Mouse (Mus musculus): ENCODE measurements around the gene Cep55. TPM values are rescaled to one million over a fixed set of nuclear protein-coding genes. Genes with fewer than 3 reads are reported as not detected.
A peak's percentile ranks its signal among the peaks of the same experiment; 100 is the strongest.

The Cep55 gene
- polyA plus RNA-seq (2012; rRNA removed), result 8.4 and 10.4 TPM in 2 replicates

DNA sequence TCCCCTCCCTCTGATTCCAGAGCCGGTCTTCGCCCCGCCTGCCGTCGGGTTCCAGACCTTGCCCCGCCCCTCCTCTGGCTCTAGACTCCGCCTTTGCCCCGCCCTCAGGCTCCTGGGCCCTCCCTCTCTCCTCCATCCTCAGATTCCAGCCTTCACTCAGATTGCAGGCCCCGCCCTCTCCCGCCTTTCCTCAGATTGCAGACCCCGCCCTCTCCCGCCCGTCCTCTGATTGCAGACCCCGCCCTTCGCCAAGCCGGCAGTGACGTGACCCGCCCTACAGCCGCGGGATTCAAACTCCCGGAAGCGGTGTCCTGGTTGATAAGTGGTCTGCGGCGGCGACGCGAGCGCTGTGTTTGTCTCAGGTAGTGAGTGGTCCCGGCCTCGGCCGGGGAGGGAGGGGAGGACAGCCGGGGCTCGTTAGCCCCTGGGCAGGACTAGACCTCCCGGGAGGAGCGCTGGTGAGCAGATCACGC is at the start of gene Cep55:
TSS of gene Cep55 (plus strand) at position 292 of the 473 bp plus-strand sequence.
- Histone ChIP-seq H3K4me1 (replicated peaks; ENCODE audit: control insufficient read depth, insufficient read depth, low read length) (peaks cover 6% of the 10 kb centered on the region), H3K36me3 (ENCODE audit: control insufficient read depth, insufficient read depth, low read length) (no peaks in the 10 kb centered on the region; the same call in 1 of the 2 replicates), H3K27ac (ENCODE audit: control insufficient read depth, insufficient read depth, low read length) (no peak within 1 kb of the TSS; the same call in 1 of the 2 replicates), H3K27me3 (ENCODE audit: control insufficient read depth, insufficient read depth, low read length) (no peaks in the 10 kb centered on the region), H3K4me3 (ENCODE audit: control insufficient read depth, insufficient read depth, low read length) (peak within 1 kb of the TSS; percentile 82)
- peak; percentile 97 for DNase-seq
- no peak for TF ChIP-seq POLR2A (IDR thresholded peaks at IDR 0.05; ENCODE audit: control insufficient read depth, extremely low read depth, insufficient read depth, low read length, poor library complexity)
- TF ChIP-seq CTCF (IDR thresholded peaks at IDR 0.05; ENCODE audit: borderline replicate concordance, control insufficient read depth, extremely low read depth, insufficient read depth, low read length, poor library complexity), result no peak
- WGBS, result 1% methylated on average over 35 of the region's 36 CpGs

DNA sequence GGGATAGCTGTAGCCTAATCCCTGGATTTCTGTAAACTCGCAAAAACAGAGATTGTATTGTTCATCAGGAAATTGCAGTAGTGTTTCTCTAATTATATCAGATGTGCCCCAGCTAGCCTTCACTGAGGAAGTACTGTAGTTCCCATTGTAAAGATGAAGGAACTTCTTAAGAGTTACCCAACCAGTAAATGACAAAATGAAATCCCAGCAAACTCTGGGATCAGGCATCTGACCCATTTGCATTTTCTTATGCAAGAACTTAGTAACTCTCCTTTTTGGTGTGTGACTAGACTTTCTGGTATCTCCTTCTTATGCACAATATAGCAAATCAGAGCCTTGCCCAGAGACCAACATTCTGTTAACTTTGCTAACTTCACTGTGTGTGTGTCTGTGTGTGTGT is 43.4 kb upstream of the Cep55 start:
- no peaks in the 10 kb centered on the region for H3K36me3 ChIP-seq (ENCODE audit: control insufficient read depth, insufficient read depth, low read length)
- no peak for DNase-seq
- H3K27me3 ChIP-seq (ENCODE audit: control insufficient read depth, insufficient read depth, low read length), result no peaks in the 10 kb centered on the region
- no peak overlapping the region for H3K27ac ChIP-seq (ENCODE audit: control insufficient read depth, insufficient read depth, low read length)
- H3K4me3 ChIP-seq (ENCODE audit: control insufficient read depth, insufficient read depth, low read length), result no peak overlapping the region
- 60% methylated on average over 1 of the region's 1 CpGs for WGBS
- no peak for TF ChIP-seq CTCF (IDR thresholded peaks at IDR 0.05; ENCODE audit: borderline replicate concordance, control insufficient read depth, extremely low read depth, insufficient read depth, low read length, poor library complexity)
- no peak for TF ChIP-seq POLR2A (IDR thresholded peaks at IDR 0.05; ENCODE audit: control insufficient read depth, extremely low read depth, insufficient read depth, low read length, poor library complexity)
- H3K4me1 ChIP-seq (replicated peaks; ENCODE audit: control insufficient read depth, insufficient read depth, low read length), result peaks cover 3% of the 10 kb centered on the region; the same call in 1 of the 2 replicates

DNA sequence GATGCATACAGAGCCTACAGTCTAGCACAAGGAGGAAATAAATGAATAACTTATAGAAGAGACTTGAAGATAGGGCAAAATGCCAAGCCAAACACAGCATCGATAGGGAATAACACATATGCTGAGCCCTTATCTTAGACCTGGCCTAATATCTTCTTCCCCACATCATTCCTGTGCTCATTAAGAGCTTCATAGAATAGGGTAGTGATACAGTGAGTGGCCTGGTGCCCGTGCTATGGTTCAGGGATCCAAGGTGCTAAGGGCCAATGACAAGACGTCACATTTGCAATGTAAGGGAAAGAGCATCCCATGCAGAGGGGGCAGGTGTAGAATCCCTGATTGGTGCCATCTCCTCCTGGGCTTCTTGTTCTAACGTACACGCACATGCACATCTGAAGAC is 40.4 kb upstream of the Cep55 start:
- no peaks in the 10 kb centered on the region for H3K36me3 ChIP-seq (ENCODE audit: control insufficient read depth, insufficient read depth, low read length)
- TF ChIP-seq POLR2A (IDR thresholded peaks at IDR 0.05; ENCODE audit: control insufficient read depth, extremely low read depth, insufficient read depth, low read length, poor library complexity), result no peak
- TF ChIP-seq CTCF (IDR thresholded peaks at IDR 0.05; ENCODE audit: borderline replicate concordance, control insufficient read depth, extremely low read depth, insufficient read depth, low read length, poor library complexity), result no peak
- no peak overlapping the region for H3K4me3 ChIP-seq (ENCODE audit: control insufficient read depth, insufficient read depth, low read length)
- peaks cover 3% of the 10 kb centered on the region; the same call in 1 of the 2 replicates for H3K4me1 ChIP-seq (replicated peaks; ENCODE audit: control insufficient read depth, insufficient read depth, low read length)
- no peaks in the 10 kb centered on the region for H3K27me3 ChIP-seq (ENCODE audit: control insufficient read depth, insufficient read depth, low read length)
- 93% methylated on average over 5 of the region's 5 CpGs for WGBS
- H3K27ac ChIP-seq (ENCODE audit: control insufficient read depth, insufficient read depth, low read length), result no peak overlapping the region
- DNase-seq, result no peak

DNA sequence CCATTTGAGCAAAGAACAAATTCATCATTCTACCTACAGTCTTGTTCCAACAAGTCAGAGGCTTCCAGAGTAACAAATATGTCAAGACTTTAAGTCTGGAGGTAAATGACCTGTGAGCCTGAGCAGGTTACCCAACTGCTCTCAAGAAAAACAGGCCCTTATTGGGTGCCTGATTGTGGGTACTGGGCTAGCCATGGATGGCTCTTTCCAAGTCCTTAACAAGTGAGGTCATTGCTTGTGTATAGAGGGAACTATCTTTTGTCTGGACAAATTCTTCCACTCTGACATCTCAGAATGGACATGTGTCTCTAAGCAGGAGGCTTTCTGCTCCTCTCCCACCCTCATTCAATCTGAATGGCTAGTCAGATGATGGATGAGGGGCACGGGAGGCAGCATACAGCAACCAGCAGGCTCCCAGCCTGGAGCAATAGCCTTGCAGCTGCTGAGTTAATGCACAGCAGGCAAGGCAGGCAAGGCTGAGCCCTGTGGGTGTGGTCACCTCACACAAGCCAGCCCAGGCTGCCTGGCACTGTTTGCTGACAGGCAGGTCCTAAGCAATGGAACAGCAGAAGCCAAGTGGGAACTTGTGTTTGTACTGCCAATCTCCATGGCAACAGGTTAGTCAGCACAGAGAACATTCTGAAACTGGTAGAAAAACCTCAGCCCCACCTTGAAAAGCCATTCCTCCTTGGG is 39.5 kb upstream of the Cep55 start:
- Histone ChIP-seq H3K36me3 (ENCODE audit: control insufficient read depth, insufficient read depth, low read length) (no peaks in the 10 kb centered on the region), H3K27me3 (ENCODE audit: control insufficient read depth, insufficient read depth, low read length) (no peaks in the 10 kb centered on the region), H3K4me1 (replicated peaks; ENCODE audit: control insufficient read depth, insufficient read depth, low read length) (peaks cover 1% of the 10 kb centered on the region; the same call in 1 of the 2 replicates), H3K27ac (ENCODE audit: control insufficient read depth, insufficient read depth, low read length) (no peak overlapping the region), H3K4me3 (ENCODE audit: control insufficient read depth, insufficient read depth, low read length) (no peak overlapping the region)
- no peak for DNase-seq
- TF ChIP-seq CTCF (IDR thresholded peaks at IDR 0.05; ENCODE audit: borderline replicate concordance, control insufficient read depth, extremely low read depth, insufficient read depth, low read length, poor library complexity), result no peak
- TF ChIP-seq POLR2A (IDR thresholded peaks at IDR 0.05; ENCODE audit: control insufficient read depth, extremely low read depth, insufficient read depth, low read length, poor library complexity), result no peak
- 39% methylated on average over 1 of the region's 1 CpGs for WGBS

DNA sequence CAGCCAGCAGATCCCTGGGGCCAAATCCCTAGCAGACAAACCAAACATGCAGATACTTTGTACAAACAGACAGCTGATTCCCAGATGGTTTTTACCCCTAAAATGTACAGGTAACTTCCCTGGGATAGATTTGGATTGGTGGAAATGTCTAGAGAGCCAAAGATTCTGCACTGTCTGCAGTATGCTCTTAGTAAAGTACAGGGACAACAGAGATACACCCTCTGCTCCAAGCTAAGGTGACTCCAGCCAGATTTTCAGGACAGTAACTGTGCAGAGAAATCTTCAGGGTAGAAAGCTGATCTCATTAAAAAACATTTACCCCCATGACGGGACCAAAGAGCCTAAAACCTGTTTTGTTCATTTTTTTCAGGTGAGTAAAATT is 38.9 kb upstream of the Cep55 start:
- 92% methylated on average over 1 of the region's 1 CpGs for WGBS
- Histone ChIP-seq H3K4me1 (replicated peaks; ENCODE audit: control insufficient read depth, insufficient read depth, low read length) (no peaks in the 10 kb centered on the region), H3K27ac (ENCODE audit: control insufficient read depth, insufficient read depth, low read length) (no peak overlapping the region), H3K36me3 (ENCODE audit: control insufficient read depth, insufficient read depth, low read length) (no peaks in the 10 kb centered on the region), H3K27me3 (ENCODE audit: control insufficient read depth, insufficient read depth, low read length) (no peaks in the 10 kb centered on the region), H3K4me3 (ENCODE audit: control insufficient read depth, insufficient read depth, low read length) (no peak overlapping the region)
- DNase-seq, result no peak
- TF ChIP-seq POLR2A (IDR thresholded peaks at IDR 0.05; ENCODE audit: control insufficient read depth, extremely low read depth, insufficient read depth, low read length, poor library complexity) (no peak), CTCF (IDR thresholded peaks at IDR 0.05; ENCODE audit: borderline replicate concordance, control insufficient read depth, extremely low read depth, insufficient read depth, low read length, poor library complexity) (no peak)

DNA sequence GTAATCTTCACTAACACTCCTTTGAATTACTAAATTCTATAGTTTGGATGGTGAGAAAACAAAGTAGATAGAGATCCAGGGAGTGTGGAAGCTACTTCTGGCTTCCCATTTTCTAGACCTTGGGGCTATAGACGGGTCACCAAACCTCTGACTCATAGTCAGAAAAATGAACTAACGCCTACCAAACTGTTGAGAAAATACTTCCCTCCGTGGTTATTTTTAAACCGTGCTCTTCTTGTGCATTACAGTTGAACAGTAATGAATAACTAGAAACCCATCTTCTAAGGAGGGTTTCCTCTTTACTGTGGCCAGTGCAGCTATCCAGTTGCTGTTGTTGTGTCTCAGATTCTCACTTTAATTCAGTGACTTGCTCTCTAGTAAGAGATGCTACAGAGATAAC is 32.1 kb upstream of the Cep55 start:
- no peak for DNase-seq
- WGBS, result 33% methylated on average over 4 of the region's 4 CpGs
- H3K4me1 ChIP-seq (replicated peaks; ENCODE audit: control insufficient read depth, insufficient read depth, low read length), result peaks cover 8% of the 10 kb centered on the region
- no peak overlapping the region for H3K4me3 ChIP-seq (ENCODE audit: control insufficient read depth, insufficient read depth, low read length)
- no peak for TF ChIP-seq CTCF (IDR thresholded peaks at IDR 0.05; ENCODE audit: borderline replicate concordance, control insufficient read depth, extremely low read depth, insufficient read depth, low read length, poor library complexity)
- TF ChIP-seq POLR2A (IDR thresholded peaks at IDR 0.05; ENCODE audit: control insufficient read depth, extremely low read depth, insufficient read depth, low read length, poor library complexity), result no peak
- H3K27ac ChIP-seq (ENCODE audit: control insufficient read depth, insufficient read depth, low read length), result no peak overlapping the region
- no peaks in the 10 kb centered on the region; the same call in 1 of the 2 replicates for H3K27me3 ChIP-seq (ENCODE audit: control insufficient read depth, insufficient read depth, low read length)
- H3K36me3 ChIP-seq (ENCODE audit: control insufficient read depth, insufficient read depth, low read length), result no peaks in the 10 kb centered on the region

All from thymus, adult 2 months (tissue).